ENCODE assay signal across 20 mouse cellular contexts in the genomic region with DNA sequence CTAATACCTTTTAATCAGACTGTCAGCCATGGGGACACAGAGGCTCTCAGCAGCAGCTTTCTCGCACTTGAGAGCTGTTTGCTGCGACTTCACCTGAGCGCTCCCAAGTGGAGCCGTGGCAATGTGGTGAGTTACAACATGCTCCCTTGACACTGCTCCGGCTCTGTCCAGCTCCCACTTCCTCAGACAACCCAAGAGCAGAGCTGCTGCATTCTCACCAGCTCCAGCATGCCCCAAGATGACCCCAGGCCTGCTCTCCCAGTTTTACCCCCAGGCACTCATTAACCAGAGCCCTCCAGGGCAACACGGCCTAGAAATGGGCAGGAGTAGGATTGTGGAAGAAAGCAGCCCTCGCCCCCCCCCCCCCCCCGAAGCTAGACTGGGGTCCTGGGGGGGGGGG. TPM values are rescaled to one million over a fixed set of nuclear protein-coding genes. Genes with fewer than 3 reads are reported as not detected.
"Had no signal": no experiment of that assay in that cellular context is flagged by ENCODE, and none has a peak within 500 bp of the region (broad histone marks: within the 10 kb centered on the region; RNA-seq: fewer than 3 reads in every experiment).

No protein-coding gene starts in this region.

- ATAC-seq: hindbrain, embryonic 16.5 days; inflammation-experienced regulatory T-cells, adult 6 months; intestine, postnatal 0 days; lung, postnatal 0 days had no signal

- H3K9me3 ChIP-seq: limb, embryonic 12.5 days; neural tube, embryonic 15.5 days had no signal

- H3K27ac ChIP-seq: limb, embryonic 12.5 days; liver, embryonic 14.5 days; neural tube, embryonic 15.5 days; stomach, postnatal 0 days had no signal

- DNase-seq: layer of hippocampus, adult 9-11 months; layer of hippocampus, postnatal 36 days; lung, adult 2 months; lung, postnatal 36 days; right cerebral cortex, adult 18-20 months; right cerebral cortex, postnatal 25 days; thymus, postnatal 14 days had no signal

- H3K4me3 ChIP-seq: limb, embryonic 12.5 days; myocyte; neural tube, embryonic 15.5 days had no signal

- H3K9ac ChIP-seq: limb, embryonic 12.5 days; liver, embryonic 14.5 days; neural tube, embryonic 15.5 days had no signal

- H3K4me2 ChIP-seq: limb, embryonic 12.5 days; midbrain, embryonic 11.5 days; neural tube, embryonic 15.5 days had no signal

- H3K27me3 ChIP-seq: limb, embryonic 12.5 days; neural tube, embryonic 15.5 days had no signal

RNA-seq across cellular contexts. Expression of gene Ascl5, which starts 18.9 kb away (rescaled TPM):
- polyA plus RNA-seq: hindbrain, embryonic 16.5 days; inflammation-experienced regulatory T-cells, adult 6 months; intestine, postnatal 0 days; limb, embryonic 12.5 days; liver, adult 2 months; liver, embryonic 14.5 days; lung, adult 2 months; lung, postnatal 0 days; midbrain, embryonic 11.5 days; neural tube, embryonic 11.5 days; neural tube, embryonic 15.5 days; small intestine, adult 2 months had no signal

RNA-seq across cellular contexts. Expression of gene Cacna1s, which starts 20.9 kb away (rescaled TPM):
- polyA plus RNA-seq: liver, adult 2 months; liver, embryonic 14.5 days; stomach, postnatal 0 days had no signal

RNA-seq across cellular contexts. Expression of gene Igfn1, which starts 25.6 kb away (rescaled TPM):
- polyA plus RNA-seq: hindbrain, embryonic 16.5 days; inflammation-experienced regulatory T-cells, adult 6 months; liver, adult 2 months; liver, embryonic 14.5 days; lung, adult 2 months; lung, postnatal 0 days; neural tube, embryonic 11.5 days; neural tube, embryonic 15.5 days had no signal
